Mouse (Mus musculus): ENCODE results near the gene Dynlt1a.
"Not testable (repeated sequence)": the region's sequence is repeated elsewhere in the genome, so short reads cannot be mapped to it uniquely, and the experiment has no call there.

The Dynlt1a gene

GRCm38 (mm10) chr17:6289045-6289444 lies 28.3 kb downstream of the Dynlt1a start:
- DNase-seq (ENCODE audit: low read depth): not testable (repeated sequence)

- DNase-seq (ENCODE audit: low read depth): not testable (repeated sequence)
These were observed 31.1 kb downstream of the Dynlt1a start for GRCm38 (mm10) chr17:6286169-6286568.

GRCm38 (mm10) chr17:6283137-6283536 lies 34.2 kb downstream of the Dynlt1a start:
- DNase-seq (ENCODE audit: low read depth): not testable (repeated sequence)

GRCm38 (mm10) chr17:6280513-6280912 lies 36.8 kb downstream of the Dynlt1a start:
- DNase-seq (ENCODE audit: low read depth): not testable (repeated sequence)

- DNase-seq (ENCODE audit: low read depth): not testable (repeated sequence)
These were observed 37.5 kb downstream of the Dynlt1a start for GRCm38 (mm10) chr17:6279772-6280171.

GRCm38 (mm10) chr17:6279205-6279604 lies 38.1 kb downstream of the Dynlt1a start:
- DNase-seq (ENCODE audit: low read depth): peak; percentile 41

GRCm38 (mm10) chr17:6274693-6275092 lies 42.6 kb downstream of the Dynlt1a start:
- DNase-seq (ENCODE audit: low read depth): not testable (repeated sequence)

- peak; percentile 42 for DNase-seq (ENCODE audit: low read depth)
These were observed 45.3 kb downstream of the Dynlt1a start for GRCm38 (mm10) chr17:6271970-6272369.

- DNase-seq (ENCODE audit: low read depth): not testable (repeated sequence)
These were observed 46.5 kb downstream of the Dynlt1a start for GRCm38 (mm10) chr17:6270840-6271239.

GRCm38 (mm10) chr17:6269876-6270831 lies 47.1 kb downstream of the Dynlt1a start:
- DNase-seq (ENCODE audit: low read depth): peak; percentile 14

- not testable (repeated sequence) for DNase-seq (ENCODE audit: low read depth)
These were observed 60.2 kb downstream of the Dynlt1a start for GRCm38 (mm10) chr17:6257070-6257456.

GRCm38 (mm10) chr17:6256400-6257069 lies 60.8 kb downstream of the Dynlt1a start, which contains the start of gene Tmem181a:
Gene Tmem181a, plus strand, starts transcription at chr17:6256860.
- not testable (repeated sequence) for DNase-seq (ENCODE audit: low read depth)
